Mouse (Mus musculus): ENCODE measurements around the gene Ddx25.

DNA sequence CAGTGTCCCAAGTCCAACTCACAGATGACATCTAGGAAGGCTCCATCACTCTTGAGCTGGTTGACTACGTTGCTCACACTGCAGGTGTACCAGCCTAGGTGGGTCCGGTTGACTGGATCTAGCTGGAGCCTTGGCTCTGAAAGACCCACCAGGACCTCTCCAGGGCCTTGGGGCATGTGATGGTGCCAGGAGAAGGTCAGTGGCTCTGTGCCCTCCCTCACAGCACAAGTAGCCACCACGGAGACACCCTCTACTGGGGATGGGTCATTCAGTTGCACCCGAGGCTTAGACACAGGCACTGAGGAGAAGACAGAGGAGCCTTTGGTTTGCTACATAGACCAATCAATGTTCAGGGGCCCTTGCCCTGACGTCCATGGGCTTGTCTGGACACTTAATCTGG lies 42.1 kb downstream of the Ddx25 start:
- no peak for TF ChIP-seq GATA1 (IDR thresholded peaks at IDR 0.05; ENCODE audit: low read length)
- no peak for TF ChIP-seq TAL1 (IDR thresholded peaks at IDR 0.05; ENCODE audit: low read length)
